Mouse (Mus musculus): ENCODE data around the gene Mrnip. TPM values are rescaled to one million over a fixed set of nuclear protein-coding genes. Genes with fewer than 3 reads are reported as not detected.

Gene Mrnip
- total and polyA plus RNA-seq, 2 experiments from 2014 or later = 34.0 to 40.8 TPM

DNA sequence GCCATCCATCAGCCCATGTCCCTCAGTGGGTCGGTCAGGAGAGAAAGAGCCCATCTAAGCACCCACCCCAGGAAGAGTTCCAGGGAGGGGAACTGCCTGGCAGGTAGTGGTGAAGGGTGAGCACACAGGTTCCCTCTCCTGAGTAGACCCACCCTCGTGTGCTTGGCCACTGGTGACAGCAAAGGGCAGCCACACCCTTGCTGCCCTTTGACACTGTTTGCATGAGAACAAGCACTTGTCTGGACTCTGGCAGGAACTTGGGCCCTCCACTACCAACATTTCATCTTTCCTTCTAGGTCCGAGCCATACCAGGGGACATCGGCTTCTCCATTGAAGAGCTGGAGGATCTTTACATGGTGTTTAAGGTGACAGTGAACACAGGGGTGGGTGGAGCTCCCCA lies 14.9 kb upstream of the Mrnip start:
- ATAC-seq (no peak), DNase-seq (ENCODE audit: low spot score) (no peak)
- H3K36me3 ChIP-seq (ENCODE audit: insufficient read depth, low read length) = peaks cover 69% of the 10 kb centered on the region
- H3K9me3 ChIP-seq (ENCODE audit: low read length) = no peaks in the 10 kb centered on the region
- H3K4me2 ChIP-seq (ENCODE audit: low read depth, low read length) = no peak overlapping the region
- no peak overlapping the region for H3K27ac ChIP-seq
- no peak overlapping the region for H3K4me3 ChIP-seq (ENCODE audit: low read length)
- H3K9ac ChIP-seq (replicated peaks; ENCODE audit: low read length) = no peak overlapping the region
- WGBS = 80% methylated on average over 4 of the region's 4 CpGs
- no peak for TF ChIP-seq CTCF (IDR thresholded peaks at IDR 0.05; ENCODE audit: low read depth)
- H3K4me1 ChIP-seq (ENCODE audit: insufficient read depth, low read length) = no peaks in the 10 kb centered on the region
- no peaks in the 10 kb centered on the region for H3K27me3 ChIP-seq (ENCODE audit: insufficient read depth, low read length)

DNA sequence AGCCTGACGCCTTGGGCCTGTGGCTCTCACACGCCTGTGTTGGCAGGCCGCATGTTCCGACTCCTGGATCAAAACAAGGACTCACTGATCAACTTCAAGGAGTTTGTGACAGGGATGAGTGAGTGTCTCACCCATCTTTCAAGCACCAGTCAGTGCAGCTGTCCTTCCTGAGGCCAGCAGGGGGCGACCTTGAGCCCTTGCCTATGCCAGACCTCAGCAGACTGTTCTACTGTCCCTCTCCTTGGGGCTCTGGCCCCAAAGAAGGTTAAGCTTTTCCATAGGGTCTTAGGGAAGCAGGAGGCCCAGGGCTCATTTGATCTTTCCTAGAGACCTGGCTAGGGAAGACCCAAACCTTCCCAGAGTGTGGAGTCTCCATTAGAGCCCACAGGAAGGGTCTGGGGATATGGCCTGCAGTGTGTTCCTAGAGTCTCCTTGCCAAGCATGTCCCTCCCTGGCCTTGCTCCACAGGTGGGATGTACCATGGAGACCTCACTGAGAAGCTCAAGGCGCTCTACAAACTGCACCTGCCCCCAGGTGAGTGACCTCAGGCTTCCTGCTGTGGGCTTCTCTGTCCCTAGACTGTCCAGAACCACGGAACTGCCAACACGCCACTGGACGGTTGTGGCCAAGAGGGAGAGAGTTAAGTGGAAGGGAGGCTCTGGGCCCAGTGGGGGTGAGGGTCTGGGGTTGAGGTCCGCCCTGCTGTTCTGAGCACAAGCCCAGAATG lies 12.5 kb upstream of the Mrnip start:
- no peaks in the 10 kb centered on the region for H3K27me3 ChIP-seq (ENCODE audit: insufficient read depth, low read length)
- H3K9ac ChIP-seq (replicated peaks; ENCODE audit: low read length) = no peak overlapping the region
- ATAC-seq (peak; percentile 68), DNase-seq (ENCODE audit: low spot score) (peak; percentile 75)
- H3K9me3 ChIP-seq (ENCODE audit: low read length) = no peaks in the 10 kb centered on the region
- peak; percentile 95 for TF ChIP-seq CTCF (IDR thresholded peaks at IDR 0.05; ENCODE audit: low read depth)
- H3K4me3 ChIP-seq (ENCODE audit: low read length) = no peak overlapping the region
- no peak overlapping the region for H3K4me2 ChIP-seq (ENCODE audit: low read depth, low read length)
- peaks cover 58% of the 10 kb centered on the region for H3K36me3 ChIP-seq (ENCODE audit: insufficient read depth, low read length)
- no peaks in the 10 kb centered on the region for H3K4me1 ChIP-seq (ENCODE audit: insufficient read depth, low read length)
- WGBS = 71% methylated on average over 10 of the region's 10 CpGs
- H3K27ac ChIP-seq = no peak overlapping the region

DNA sequence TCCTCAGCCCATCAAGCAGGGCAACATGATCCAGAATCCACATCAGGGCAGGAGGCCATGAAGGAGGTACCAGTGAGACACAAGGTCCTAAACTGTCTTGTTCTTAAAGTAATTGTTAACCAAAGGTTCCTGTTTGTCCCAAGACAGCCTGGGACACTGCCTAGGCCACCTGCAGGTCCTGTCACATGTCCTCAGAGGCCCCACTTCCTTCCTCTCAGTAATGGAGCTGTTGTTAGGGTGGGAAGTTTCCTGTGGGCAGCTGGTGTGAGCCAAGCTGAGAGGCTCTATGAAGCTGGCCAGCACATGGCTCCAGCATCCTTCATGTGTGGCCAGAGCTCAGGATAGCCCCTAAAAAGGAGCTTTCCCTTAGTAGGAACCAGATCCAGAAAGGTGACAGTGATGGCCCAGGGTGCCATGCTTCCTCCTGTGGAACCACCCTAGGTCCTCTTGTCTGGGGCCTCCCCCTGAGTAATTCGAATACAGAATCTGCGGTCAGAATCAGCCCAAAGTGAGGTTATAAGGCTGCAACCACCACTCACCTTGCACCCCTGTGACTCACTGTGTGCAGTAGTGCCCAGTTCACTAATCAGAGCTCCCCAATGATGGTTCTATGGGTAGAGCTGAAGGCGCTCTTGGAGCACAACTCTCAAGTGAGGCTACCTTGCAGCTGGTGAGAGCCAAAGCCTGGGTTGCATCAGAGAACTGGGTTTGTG lies 11.8 kb upstream of the Mrnip start:
- Histone ChIP-seq H3K4me1 (ENCODE audit: insufficient read depth, low read length) (no peaks in the 10 kb centered on the region), H3K27me3 (ENCODE audit: insufficient read depth, low read length) (no peaks in the 10 kb centered on the region), H3K4me3 (ENCODE audit: low read length) (no peak overlapping the region), H3K4me2 (ENCODE audit: low read depth, low read length) (no peak overlapping the region), H3K9ac (replicated peaks; ENCODE audit: low read length) (no peak overlapping the region), H3K9me3 (ENCODE audit: low read length) (no peaks in the 10 kb centered on the region), H3K36me3 (ENCODE audit: insufficient read depth, low read length) (peaks cover 51% of the 10 kb centered on the region), H3K27ac (no peak overlapping the region)
- WGBS = 94% methylated on average over 3 of the region's 3 CpGs
- no peak for ATAC-seq
- DNase-seq (ENCODE audit: low spot score) = no peak
- no peak for TF ChIP-seq CTCF (IDR thresholded peaks at IDR 0.05; ENCODE audit: low read depth)

DNA sequence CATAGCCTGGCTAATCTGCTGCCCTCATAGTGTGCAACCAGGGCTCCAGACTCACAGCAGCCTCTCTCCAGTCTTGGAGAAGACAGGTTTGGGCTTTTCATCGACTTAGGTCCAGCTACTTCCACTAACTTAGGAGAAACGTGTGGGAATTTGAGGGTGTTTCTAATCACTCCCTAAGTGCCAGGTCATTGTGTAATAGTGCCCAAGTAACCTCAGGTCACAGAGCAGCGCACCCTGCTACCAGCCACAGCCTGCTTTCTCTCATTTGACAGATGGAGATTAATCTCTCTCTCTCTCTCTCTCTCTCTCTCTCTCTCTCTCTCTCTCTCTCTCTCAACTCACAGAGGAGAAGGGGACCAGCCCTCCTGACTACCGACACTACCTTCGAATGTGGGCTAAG lies 5.9 kb upstream of the Mrnip start:
- H3K27me3 ChIP-seq (ENCODE audit: insufficient read depth, low read length) = no peaks in the 10 kb centered on the region
- 85% methylated on average over 5 of the region's 5 CpGs for WGBS
- H3K9ac ChIP-seq (replicated peaks; ENCODE audit: low read length) = no peak overlapping the region

DNA sequence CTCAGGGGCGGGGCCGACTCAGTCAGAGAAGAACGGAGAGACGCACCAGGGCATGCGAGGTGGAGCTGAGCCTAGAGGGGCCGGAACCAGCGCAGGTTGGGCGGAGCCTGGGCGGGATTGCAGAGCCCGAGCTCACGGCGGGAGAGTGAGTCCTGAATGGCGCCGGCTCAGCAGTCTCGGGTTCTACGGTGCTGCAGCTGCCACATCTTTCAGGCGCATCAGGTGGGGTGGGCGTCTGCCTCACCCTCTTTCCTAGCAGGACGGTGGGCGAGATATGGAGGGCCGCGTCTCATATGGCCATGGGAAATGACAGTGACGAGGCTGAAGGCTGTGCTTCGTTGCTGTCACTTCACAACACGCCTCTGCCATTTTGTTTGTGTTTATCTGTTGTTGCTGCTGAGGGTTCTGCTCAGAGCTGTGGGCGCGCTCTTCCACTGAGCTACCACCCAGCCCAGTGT lies 515 bp downstream of the Mrnip start:
- no peaks in the 10 kb centered on the region for H3K27me3 ChIP-seq (ENCODE audit: insufficient read depth, low read length)
- ATAC-seq = peak; percentile 100
- H3K9ac ChIP-seq (replicated peaks; ENCODE audit: low read length) = peak overlapping the region; percentile 74
- peak overlapping the region; percentile 65 for H3K4me3 ChIP-seq (ENCODE audit: low read length)
- peak overlapping the region; percentile 80 for H3K4me2 ChIP-seq (ENCODE audit: low read depth, low read length)
- peaks cover 29% of the 10 kb centered on the region for H3K36me3 ChIP-seq (ENCODE audit: insufficient read depth, low read length)
- peak overlapping the region; percentile 93 for H3K27ac ChIP-seq
- H3K9me3 ChIP-seq (ENCODE audit: low read length) = no peaks in the 10 kb centered on the region
- peak; percentile 99 for DNase-seq (ENCODE audit: low spot score)
- no peak for TF ChIP-seq CTCF (IDR thresholded peaks at IDR 0.05; ENCODE audit: low read depth)
- no peaks in the 10 kb centered on the region for H3K4me1 ChIP-seq (ENCODE audit: insufficient read depth, low read length)
- under 1% methylated on average over 27 of the region's 27 CpGs for WGBS

More for the DNA sequence above, 5.9 kb upstream of the Mrnip start:
- peaks cover 41% of the 10 kb centered on the region for H3K36me3 ChIP-seq (ENCODE audit: insufficient read depth, low read length)
- H3K27ac ChIP-seq = no peak overlapping the region
- H3K4me2 ChIP-seq (ENCODE audit: low read depth, low read length) = no peak overlapping the region
- no peak for TF ChIP-seq CTCF (IDR thresholded peaks at IDR 0.05; ENCODE audit: low read depth)
- no peaks in the 10 kb centered on the region for H3K4me1 ChIP-seq (ENCODE audit: insufficient read depth, low read length)
- H3K4me3 ChIP-seq (ENCODE audit: low read length) = no peak overlapping the region
- ATAC-seq (no peak), DNase-seq (ENCODE audit: low spot score) (no peak)
- H3K9me3 ChIP-seq (ENCODE audit: low read length) = no peaks in the 10 kb centered on the region

DNA sequence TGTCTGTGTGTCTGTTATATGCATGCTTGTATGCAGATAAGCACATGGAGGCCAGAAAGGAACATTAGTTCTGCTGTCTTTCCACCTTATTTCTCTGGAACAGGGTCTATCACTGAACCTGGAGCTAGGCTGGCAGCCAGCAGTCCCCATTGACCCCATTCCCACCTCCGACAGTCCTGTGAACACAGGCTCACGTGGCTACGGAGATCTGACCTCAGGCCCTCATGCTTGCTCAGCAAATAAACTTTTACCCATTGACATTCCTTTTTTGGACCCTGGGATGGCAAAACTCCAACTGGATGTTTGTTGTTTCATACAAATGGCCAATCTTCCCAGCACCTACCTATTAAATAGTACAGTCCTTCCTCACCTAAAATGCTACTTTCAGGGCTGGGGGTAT lies 2.1 kb downstream of the Mrnip start:
- no peak for TF ChIP-seq CTCF (IDR thresholded peaks at IDR 0.05; ENCODE audit: low read depth)
- Histone ChIP-seq H3K4me3 (ENCODE audit: low read length) (no peak overlapping the region), H3K36me3 (ENCODE audit: insufficient read depth, low read length) (peaks cover 13% of the 10 kb centered on the region), H3K27ac (no peak overlapping the region), H3K27me3 (ENCODE audit: insufficient read depth, low read length) (no peaks in the 10 kb centered on the region), H3K9me3 (ENCODE audit: low read length) (no peaks in the 10 kb centered on the region), H3K9ac (replicated peaks; ENCODE audit: low read length) (no peak overlapping the region), H3K4me2 (ENCODE audit: low read depth, low read length) (no peak overlapping the region), H3K4me1 (ENCODE audit: insufficient read depth, low read length) (no peaks in the 10 kb centered on the region)
- DNase-seq (ENCODE audit: low spot score) = no peak
- 78% methylated on average over 3 of the region's 3 CpGs for WGBS
- no peak for ATAC-seq

DNA sequence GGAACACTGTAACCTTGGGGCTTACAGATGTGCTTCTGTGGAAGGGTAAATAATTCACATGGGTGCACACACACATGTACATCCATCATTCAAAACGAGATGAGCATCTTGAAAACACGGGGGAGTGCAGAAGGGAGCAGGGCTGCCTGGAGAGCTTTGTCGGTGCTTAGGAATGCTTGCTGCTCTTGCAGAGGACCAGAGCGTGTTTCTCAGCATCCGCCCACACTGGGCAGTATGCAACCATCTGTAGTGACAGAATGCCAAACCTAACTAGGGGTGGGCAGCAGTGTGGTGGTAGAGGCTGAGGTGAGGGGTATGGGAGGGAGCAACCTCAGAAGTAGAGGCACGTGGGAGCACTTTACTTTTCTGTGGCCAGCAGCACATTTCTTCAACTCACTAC lies 2.9 kb downstream of the Mrnip start:
- no peaks in the 10 kb centered on the region for H3K9me3 ChIP-seq (ENCODE audit: low read length)
- H3K27ac ChIP-seq = no peak overlapping the region
- H3K4me3 ChIP-seq (ENCODE audit: low read length) = no peak overlapping the region
- no peak for ATAC-seq
- no peak for DNase-seq (ENCODE audit: low spot score)
- TF ChIP-seq CTCF (IDR thresholded peaks at IDR 0.05; ENCODE audit: low read depth) = no peak
- peaks cover 9% of the 10 kb centered on the region for H3K36me3 ChIP-seq (ENCODE audit: insufficient read depth, low read length)
- no peak overlapping the region for H3K4me2 ChIP-seq (ENCODE audit: low read depth, low read length)
- no peaks in the 10 kb centered on the region for H3K27me3 ChIP-seq (ENCODE audit: insufficient read depth, low read length)
- no peaks in the 10 kb centered on the region for H3K4me1 ChIP-seq (ENCODE audit: insufficient read depth, low read length)
- no peak overlapping the region for H3K9ac ChIP-seq (replicated peaks; ENCODE audit: low read length)
- WGBS = 75% methylated on average over 6 of the region's 6 CpGs
